In genomic region chr7:113434286-113434685, GRCm38 (mm10) we compare ENCODE assay signal across 9 mouse cellular contexts. TPM values are rescaled to one million over a fixed set of nuclear protein-coding genes. Genes with fewer than 3 reads are reported as not detected.
DNase-seq lines count a peak whose midpoint lies in the region; ATAC-seq and TF ChIP-seq lines count a peak whose summit lies in the region.
"Had no signal": no experiment of that assay in that cellular context is flagged by ENCODE, and none has a peak within 500 bp of the region (broad histone marks: within the 10 kb centered on the region; RNA-seq: fewer than 3 reads in every experiment).

No protein-coding gene starts in this region.

- TF ChIP-seq CTCF in E14TG2a.4 (conservative IDR thresholded peaks at IDR 0.05; ENCODE audit: low read length) = peak; percentile 40

- H3K4me2 ChIP-seq in hindbrain, embryonic 12.5 days (replicated peaks) = no peak overlapping the region
- H3K4me2 ChIP-seq in embryonic facial prominence, embryonic 14.5 days (ENCODE audit: low read depth, low read length) = no peak overlapping the region
- H3K4me2 ChIP-seq: embryonic facial prominence, embryonic 13.5 days had no signal

- no peaks in the 10 kb centered on the region for H3K9me3 ChIP-seq in hindbrain, embryonic 10.5 days
- H3K9me3 ChIP-seq in hindbrain, embryonic 12.5 days (replicated peaks) = no peaks in the 10 kb centered on the region
- no peaks in the 10 kb centered on the region for H3K9me3 ChIP-seq in E14TG2a.4 (ENCODE audit: low read length)
- no peaks in the 10 kb centered on the region for H3K9me3 ChIP-seq in embryonic facial prominence, embryonic 14.5 days (ENCODE audit: control insufficient read depth, low read length)
- H3K9me3 ChIP-seq: embryonic facial prominence, embryonic 13.5 days had no signal

- no peaks in the 10 kb centered on the region for H3K4me1 ChIP-seq in hindbrain, embryonic 10.5 days (replicated peaks)
- no peaks in the 10 kb centered on the region for H3K4me1 ChIP-seq in hindbrain, embryonic 12.5 days
- peaks cover 3% of the 10 kb centered on the region for H3K4me1 ChIP-seq in E14TG2a.4 (replicated peaks; ENCODE audit: low read depth, low read length)
- no peaks in the 10 kb centered on the region for H3K4me1 ChIP-seq in embryonic facial prominence, embryonic 14.5 days (ENCODE audit: control insufficient read depth, insufficient read depth, low read length)
- H3K4me1 ChIP-seq: embryonic facial prominence, embryonic 13.5 days had no signal

- H3K9ac ChIP-seq in hindbrain, embryonic 12.5 days = no peak overlapping the region
- H3K9ac ChIP-seq in embryonic facial prominence, embryonic 14.5 days (ENCODE audit: low read depth, low read length) = no peak overlapping the region
- H3K9ac ChIP-seq: embryonic facial prominence, embryonic 13.5 days had no signal

- no peaks in the 10 kb centered on the region for H3K27me3 ChIP-seq in hindbrain, embryonic 10.5 days (ENCODE audit: insufficient read depth, poor library complexity, severe bottlenecking)
- H3K27me3 ChIP-seq in hindbrain, embryonic 12.5 days = no peaks in the 10 kb centered on the region
- no peaks in the 10 kb centered on the region for H3K27me3 ChIP-seq in E14TG2a.4 (ENCODE audit: insufficient read depth, low read length)
- H3K27me3 ChIP-seq in embryonic facial prominence, embryonic 14.5 days (replicated peaks; ENCODE audit: control insufficient read depth, insufficient read depth, low read length) = no peaks in the 10 kb centered on the region
- H3K27me3 ChIP-seq: embryonic facial prominence, embryonic 13.5 days had no signal

- no peak for ATAC-seq in hindbrain, embryonic 12.5 days (ENCODE audit: low FRiP score)
- ATAC-seq in embryonic facial prominence, embryonic 14.5 days (ENCODE audit: low read depth) = no peak
- ATAC-seq in megakaryocyte-erythroid progenitor cell, adult 5-6 weeks (replicated peaks; ENCODE audit: low FRiP score, low TSS enrichment, poor library complexity, severe bottlenecking) = peak; percentile 78

- 24% methylated on average over 4 of the region's 4 CpGs for WGBS in hindbrain, embryonic 10.5 days
- WGBS in hindbrain, embryonic 12.5 days = 24% methylated on average over 4 of the region's 4 CpGs
- WGBS in embryonic facial prominence, embryonic 14.5 days = 20% methylated on average over 4 of the region's 4 CpGs

- H3K4me3 ChIP-seq in hindbrain, embryonic 10.5 days = no peak overlapping the region
- H3K4me3 ChIP-seq in hindbrain, embryonic 12.5 days = no peak overlapping the region
- no peak overlapping the region for H3K4me3 ChIP-seq in E14TG2a.4 (replicated peaks; ENCODE audit: low read length)
- no peak overlapping the region for H3K4me3 ChIP-seq in embryonic facial prominence, embryonic 14.5 days (ENCODE audit: low read depth, low read length)
- H3K4me3 ChIP-seq: embryonic facial prominence, embryonic 13.5 days had no signal

- no peak overlapping the region for H3K27ac ChIP-seq in hindbrain, embryonic 10.5 days
- H3K27ac ChIP-seq in hindbrain, embryonic 12.5 days = no peak overlapping the region
- H3K27ac ChIP-seq in embryonic facial prominence, embryonic 14.5 days (replicated peaks; ENCODE audit: low read depth, low read length) = no peak overlapping the region
- H3K27ac ChIP-seq: embryonic facial prominence, embryonic 13.5 days had no signal

- peak; percentile 42 for DNase-seq in hindbrain, embryonic 10.5 days (ENCODE audit: low spot score)
- peak; percentile 64 for DNase-seq in adrenal gland, postnatal 25 days
- peak; percentile 66 for DNase-seq in embryonic facial prominence, embryonic 14.5 days (ENCODE audit: low spot score)
- DNase-seq in layer of hippocampus, postnatal 14 days (ENCODE audit: low spot score in 2 of 2) = peak; percentile 16 to 42
- DNase-seq in thymus, postnatal 36 days = peak; percentile 32 to 44

- no peaks in the 10 kb centered on the region for H3K36me3 ChIP-seq in hindbrain, embryonic 10.5 days
- H3K36me3 ChIP-seq in hindbrain, embryonic 12.5 days = no peaks in the 10 kb centered on the region
- no peaks in the 10 kb centered on the region for H3K36me3 ChIP-seq in E14TG2a.4 (ENCODE audit: insufficient read depth, low read length)
- H3K36me3 ChIP-seq in embryonic facial prominence, embryonic 14.5 days (ENCODE audit: control insufficient read depth, insufficient read depth, low read length) = no peaks in the 10 kb centered on the region
- H3K36me3 ChIP-seq: embryonic facial prominence, embryonic 13.5 days had no signal

RNA-seq across cellular contexts. Expression of gene Pth, which starts 45.9 kb away (rescaled TPM):
- polyA plus RNA-seq in hindbrain, embryonic 10.5 days (2016; fragmentation: Nextera tagmentation; extraction: Ambion mirVana) = not detected in 2 replicates
- polyA plus RNA-seq in hindbrain, embryonic 12.5 days (2016; fragmentation: Nextera tagmentation; extraction: Ambion mirVana) = not detected in 2 replicates
- not detected in 2 replicates for total RNA-seq in adrenal gland, postnatal 25 days (2021)
- 21.1 and 35.0 TPM in 2 replicates for polyA plus RNA-seq in embryonic facial prominence, embryonic 14.5 days (2014; fragmentation: Nextera tagmentation; extraction: Ambion mirVana)
- not detected for total RNA-seq in layer of hippocampus, postnatal 14 days (2021)
- not detected in 2 replicates for total RNA-seq in megakaryocyte-erythroid progenitor cell, adult 5-6 weeks (2014; fragmentation: Nextera tagmentation)
- total RNA-seq in megakaryocyte-erythroid progenitor cell, adult 5-6 weeks (2017) = not detected in 2 replicates
- polyA plus RNA-seq: embryonic facial prominence, embryonic 13.5 days had no signal
